ENCODE assay signal across 9 mouse cellular contexts in the genomic region with DNA sequence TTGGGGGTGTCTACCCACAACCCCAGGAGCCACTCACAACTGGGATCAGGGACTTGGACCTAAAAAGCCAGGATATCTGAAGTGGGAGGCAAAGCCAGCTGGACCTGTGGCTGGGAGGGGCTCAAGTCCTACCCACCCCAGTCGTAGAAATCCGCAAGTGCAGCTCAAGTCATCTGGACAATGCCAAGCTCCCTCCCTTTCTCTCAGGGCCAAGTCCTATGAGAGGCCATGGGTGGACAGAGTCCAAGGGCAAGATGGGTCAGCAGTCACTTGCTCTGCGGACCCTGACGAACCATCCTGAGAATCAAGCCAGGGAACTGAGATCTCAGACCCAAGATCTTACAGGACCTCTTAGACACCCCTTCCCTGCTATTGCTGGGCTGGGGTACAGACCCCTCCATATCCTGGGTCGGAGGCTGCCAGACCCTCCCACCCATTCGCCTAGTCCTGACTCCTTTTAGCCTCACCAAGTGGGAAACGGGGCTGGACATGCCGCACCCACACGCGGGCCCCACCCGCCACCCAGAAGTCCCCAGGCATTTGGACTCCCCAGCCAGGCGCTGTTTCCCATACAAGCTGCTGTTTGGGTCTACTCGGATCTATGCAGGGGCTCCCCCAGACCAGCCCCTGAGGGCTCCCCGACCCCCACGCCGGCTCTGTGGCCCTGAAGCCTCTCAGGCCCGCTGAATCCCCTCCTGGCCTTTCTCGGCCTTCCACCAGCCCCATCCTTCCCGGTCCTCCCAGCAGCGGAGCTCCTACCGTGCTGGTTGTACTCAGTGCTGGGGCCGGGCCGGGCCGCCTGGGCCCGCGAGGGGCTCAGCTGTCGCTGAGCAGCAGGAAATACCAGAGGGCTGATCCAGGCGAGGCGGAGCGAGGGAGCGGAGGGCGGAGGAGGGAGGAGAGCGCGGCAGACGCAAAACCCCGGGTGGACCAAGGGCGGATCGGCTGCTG. TPM values are rescaled to one million over a fixed set of nuclear protein-coding genes. Genes with fewer than 3 reads are reported as not detected.
DNase-seq lines count a peak whose midpoint lies in the region; ATAC-seq and TF ChIP-seq lines count a peak whose summit lies in the region.
"Had no signal": no experiment of that assay in that cellular context is flagged by ENCODE, and none has a peak within 500 bp of the region (broad histone marks: within the 10 kb centered on the region; RNA-seq: fewer than 3 reads in every experiment).

No protein-coding gene starts in this region.

- TF ChIP-seq CTCF in gastrocnemius, adult 2 months (IDR thresholded peaks at IDR 0.05): no peak

- peak overlapping the region; percentile 95 for H3K27ac ChIP-seq in gastrocnemius, adult 2 months
- peak overlapping the region; percentile 79 for H3K27ac ChIP-seq in hindbrain, embryonic 15.5 days (replicated peaks)
- H3K27ac ChIP-seq: macrophage had no signal

- intact Hi-C loops in gastrocnemius, adult 2 months (cut with DNase I): no loop called here

- DNase-seq in R1 (ENCODE audit: low read depth, low spot score): peak; percentile 51
- peak; percentile 42 to 56 for DNase-seq in cerebellum, postnatal 36 days
- DNase-seq in gastrocnemius, adult 2 months: peak; percentile 93
- peak; percentile 50 to 66 for DNase-seq in left cerebral cortex, adult 8-10 months (ENCODE audit: low spot score in 2 of 2)
- peak; percentile 89 to 91 for DNase-seq in right cerebral cortex, postnatal 10 days (ENCODE audit: low spot score in 2 of 2)
- DNase-seq in urinary bladder, postnatal 36 days (ENCODE audit: low spot score in 2 of 2): peak; percentile 82 to 90

- H3K4me1 ChIP-seq in hindbrain, embryonic 15.5 days (replicated peaks): peaks cover 34% of the 10 kb centered on the region

- H3K36me3 ChIP-seq in hindbrain, embryonic 15.5 days: no peaks in the 10 kb centered on the region

- peak overlapping the region; percentile 79 for H3K4me2 ChIP-seq in hindbrain, embryonic 15.5 days

- H3K9ac ChIP-seq in hindbrain, embryonic 15.5 days: peak overlapping the region; percentile 93

- ATAC-seq in hindbrain, embryonic 15.5 days (ENCODE audit: low FRiP score, low read depth): peak; percentile 89
- peak; percentile 59 for ATAC-seq in megakaryocyte, adult 5-6 weeks (ENCODE audit: poor library complexity, severe bottlenecking)

- peak overlapping the region; percentile 90 for H3K4me3 ChIP-seq in gastrocnemius, adult 2 months
- H3K4me3 ChIP-seq in hindbrain, embryonic 15.5 days: peak overlapping the region; percentile 72

- 4% methylated on average over 37 of the region's 38 CpGs for WGBS in hindbrain, embryonic 15.5 days

- no peaks in the 10 kb centered on the region for H3K27me3 ChIP-seq in hindbrain, embryonic 15.5 days

- no peaks in the 10 kb centered on the region for H3K9me3 ChIP-seq in hindbrain, embryonic 15.5 days

RNA-seq across cellular contexts. Expression of a gene that starts 17.0 kb away (rescaled TPM):
- total RNA-seq in gastrocnemius, adult 2 months (2021): 10 to 100 TPM; 12.7 to 18.4 TPM
- polyA plus RNA-seq in hindbrain, embryonic 15.5 days (2015; fragmentation: Nextera tagmentation; extraction: Ambion mirVana): 37.8 and 39.9 TPM in 2 replicates
- total RNA-seq in left cerebral cortex, adult 8-10 months (2022): 10 to 100 TPM; 32.1 to 43.1 (median 38.2) TPM
- 1.5 and 3.5 TPM in 2 replicates for total RNA-seq in megakaryocyte, adult 5-6 weeks (2015)
- 1.5 and 8.3 TPM in 2 replicates for total RNA-seq in megakaryocyte, adult 5-6 weeks (2017)

RNA-seq across cellular contexts. Expression of a gene that starts 27.0 kb away (rescaled TPM):
- 1 to 10 TPM in 1 of 2 experiments, under 1 TPM in 1; 0.26 to 1.3 TPM for total RNA-seq in gastrocnemius, adult 2 months (2021)
- not detected in 2 replicates for polyA plus RNA-seq in hindbrain, embryonic 15.5 days (2015; fragmentation: Nextera tagmentation; extraction: Ambion mirVana)
- total RNA-seq in left cerebral cortex, adult 8-10 months (2022): not detected
- total RNA-seq in megakaryocyte, adult 5-6 weeks (2015): not detected in 2 replicates
- not detected in 2 replicates for total RNA-seq in megakaryocyte, adult 5-6 weeks (2017)
- polyA plus RNA-seq: macrophage had no signal

RNA-seq across cellular contexts. Expression of a gene that starts 44.5 kb away (rescaled TPM):
- under 1 TPM; 0.43 to 0.84 TPM for total RNA-seq in gastrocnemius, adult 2 months (2021)
- 7.0 and 11.2 TPM in 2 replicates for polyA plus RNA-seq in hindbrain, embryonic 15.5 days (2015; fragmentation: Nextera tagmentation; extraction: Ambion mirVana)
- 1 to 10 TPM; 7.0 to 8.4 (median 7.8) TPM for total RNA-seq in left cerebral cortex, adult 8-10 months (2022)
- total RNA-seq in megakaryocyte, adult 5-6 weeks (2015): 0.05 TPM in 1 of 2 replicates, not detected in the other
- not detected in 2 replicates for total RNA-seq in megakaryocyte, adult 5-6 weeks (2017)

RNA-seq across cellular contexts. Expression of a gene that starts 54.1 kb away (rescaled TPM):
- 1 to 10 TPM; 3.0 to 4.1 TPM for total RNA-seq in gastrocnemius, adult 2 months (2021)
- polyA plus RNA-seq in hindbrain, embryonic 15.5 days (2015; fragmentation: Nextera tagmentation; extraction: Ambion mirVana): 0.90 and 1.6 TPM in 2 replicates
- total RNA-seq in left cerebral cortex, adult 8-10 months (2022): 1 to 10 TPM in 2 of 4 experiments, under 1 TPM in 2; 0.72 to 2.3 (median 1.1) TPM
- total RNA-seq in megakaryocyte, adult 5-6 weeks (2015): 4.9 and 6.3 TPM in 2 replicates
- total RNA-seq in megakaryocyte, adult 5-6 weeks (2017): 2.2 and 4.3 TPM in 2 replicates

Comparison
In these comparisons a context has a peak if more than half of its experiments do, and no peak if none do; other contexts are left out.
1. Peak in every context shown above with its lines: DNase-seq, ATAC-seq, H3K4me3 ChIP-seq and H3K27ac ChIP-seq.
2. RNA of a gene that starts 44.5 kb away (total RNA-seq): 7.0 to 8.4 TPM in left cerebral cortex, adult 8-10 months; 0.43 to 0.84 TPM in gastrocnemius, adult 2 months and 0.05 TPM in megakaryocyte, adult 5-6 weeks; every median in the first group is over 4 times any median in the second.